Mouse (Mus musculus): Measurements from ENCODE around the gene Bin2. TPM values are rescaled to one million over a fixed set of nuclear protein-coding genes. Genes with fewer than 3 reads are reported as not detected.
A peak's percentile ranks its signal among the peaks of the same experiment; 100 is the strongest.

Gene Bin2
- polyA plus RNA-seq, 1 experiment from 2014 or later = 3.2 TPM

- no peaks in the 10 kb centered on the region for H3K36me3 ChIP-seq
- peaks cover 22% of the 10 kb centered on the region for H3K27me3 ChIP-seq (ENCODE audit: low read depth, poor library complexity, severe bottlenecking)
- 77% methylated on average over 6 of the region's 6 CpGs for WGBS
- no peak overlapping the region for H3K4me3 ChIP-seq
- no peaks in the 10 kb centered on the region for H3K9me3 ChIP-seq (replicated peaks)
- H3K4me1 ChIP-seq = peaks cover 13% of the 10 kb centered on the region
- no peak for DNase-seq (ENCODE audit: low spot score)
- 0 out of 2 replicates have a peak overlapping the region, but pooled peaks have one; percentile 17 for H3K27ac ChIP-seq (replicated peaks)
Observed at GRCm38 (mm10) chr15:100699386-100699785, 30.0 kb upstream of the Bin2 start.

GRCm38 (mm10) chr15:100698078-100698477 is 28.7 kb upstream of the Bin2 start:
- no peak overlapping the region for H3K4me3 ChIP-seq
- DNase-seq (ENCODE audit: low spot score) = no peak
- H3K9me3 ChIP-seq (replicated peaks) = no peaks in the 10 kb centered on the region
- no peaks in the 10 kb centered on the region for H3K36me3 ChIP-seq
- no peak overlapping the region for H3K27ac ChIP-seq (replicated peaks)
- WGBS = 84% methylated on average over 10 of the region's 10 CpGs
- H3K27me3 ChIP-seq (ENCODE audit: low read depth, poor library complexity, severe bottlenecking) = peaks cover 9% of the 10 kb centered on the region
- H3K4me1 ChIP-seq = peaks cover 12% of the 10 kb centered on the region

GRCm38 (mm10) chr15:100694406-100694805 is 25.1 kb upstream of the Bin2 start:
- Histone ChIP-seq H3K27ac (replicated peaks) (no peak overlapping the region), H3K9me3 (replicated peaks) (peaks cover 14% of the 10 kb centered on the region), H3K36me3 (no peaks in the 10 kb centered on the region), H3K4me1 (peaks cover 14% of the 10 kb centered on the region), H3K4me3 (no peak overlapping the region), H3K27me3 (ENCODE audit: low read depth, poor library complexity, severe bottlenecking) (no peaks in the 10 kb centered on the region)
- no peak for DNase-seq (ENCODE audit: low spot score)
- 89% methylated on average over 9 of the region's 9 CpGs for WGBS

- Histone ChIP-seq H3K4me1 (peaks cover 15% of the 10 kb centered on the region), H3K27ac (replicated peaks) (no peak overlapping the region), H3K36me3 (no peaks in the 10 kb centered on the region), H3K4me3 (no peak overlapping the region), H3K9me3 (replicated peaks) (peaks cover 14% of the 10 kb centered on the region), H3K27me3 (ENCODE audit: low read depth, poor library complexity, severe bottlenecking) (no peaks in the 10 kb centered on the region)
- no peak for DNase-seq (ENCODE audit: low spot score)
- 80% methylated on average over 3 of the region's 3 CpGs for WGBS
Observed at GRCm38 (mm10) chr15:100691990-100692389, 22.6 kb upstream of the Bin2 start.

GRCm38 (mm10) chr15:100687430-100687971 is 18.1 kb upstream of the Bin2 start, which contains the start of gene Cela1:
Cela1 (minus strand) TSS chr15:100687921.
- WGBS = 87% methylated on average over 8 of the region's 8 CpGs
- Histone ChIP-seq H3K4me3 (no peak within 1 kb of the TSS), H3K36me3 (no peaks in the 10 kb centered on the region), H3K4me1 (peaks cover 10% of the 10 kb centered on the region; the same call in 1 of the 2 replicates), H3K27me3 (ENCODE audit: low read depth, poor library complexity, severe bottlenecking) (peaks cover 22% of the 10 kb centered on the region), H3K27ac (replicated peaks) (0 out of 2 replicates have a peak within 1 kb of the TSS, but pooled peaks have one; percentile 6), H3K9me3 (replicated peaks) (peaks cover 14% of the 10 kb centered on the region)
- no peak for DNase-seq (ENCODE audit: low spot score)

- H3K27ac ChIP-seq (replicated peaks) = 0 out of 2 replicates have a peak overlapping the region, but pooled peaks have one; percentile 6
- H3K27me3 ChIP-seq (ENCODE audit: low read depth, poor library complexity, severe bottlenecking) = peaks cover 22% of the 10 kb centered on the region
- no peaks in the 10 kb centered on the region for H3K36me3 ChIP-seq
- DNase-seq (ENCODE audit: low spot score) = no peak
- peaks cover 14% of the 10 kb centered on the region for H3K9me3 ChIP-seq (replicated peaks)
- H3K4me1 ChIP-seq = peaks cover 11% of the 10 kb centered on the region
- WGBS = 69% methylated on average over 12 of the region's 12 CpGs
- no peak overlapping the region for H3K4me3 ChIP-seq
Observed at GRCm38 (mm10) chr15:100686989-100687388, 17.6 kb upstream of the Bin2 start.

- DNase-seq (ENCODE audit: low spot score) = no peak
- 85% methylated on average over 6 of the region's 6 CpGs for WGBS
Observed at GRCm38 (mm10) chr15:100686434-100686833, 17.1 kb upstream of the Bin2 start.

GRCm38 (mm10) chr15:100685849-100686248 is 16.5 kb upstream of the Bin2 start:
- WGBS = 92% methylated on average over 8 of the region's 8 CpGs
- Histone ChIP-seq H3K27ac (replicated peaks) (no peak overlapping the region), H3K36me3 (no peaks in the 10 kb centered on the region), H3K27me3 (ENCODE audit: low read depth, poor library complexity, severe bottlenecking) (peaks cover 22% of the 10 kb centered on the region), H3K4me1 (peaks cover 20% of the 10 kb centered on the region), H3K9me3 (replicated peaks) (peaks cover 9% of the 10 kb centered on the region), H3K4me3 (no peak overlapping the region)
- DNase-seq (ENCODE audit: low spot score) = no peak

More at GRCm38 (mm10) chr15:100686434-100686833, 17.1 kb upstream of the Bin2 start:
- Histone ChIP-seq H3K9me3 (replicated peaks) (peaks cover 14% of the 10 kb centered on the region), H3K36me3 (no peaks in the 10 kb centered on the region), H3K27me3 (ENCODE audit: low read depth, poor library complexity, severe bottlenecking) (peaks cover 22% of the 10 kb centered on the region), H3K4me1 (peaks cover 16% of the 10 kb centered on the region), H3K4me3 (no peak overlapping the region), H3K27ac (replicated peaks) (no peak overlapping the region)

GRCm38 (mm10) chr15:100685255-100685654 is 15.9 kb upstream of the Bin2 start:
- H3K4me3 ChIP-seq = no peak overlapping the region
- H3K36me3 ChIP-seq = no peaks in the 10 kb centered on the region
- H3K27ac ChIP-seq (replicated peaks) = no peak overlapping the region
- no peak for DNase-seq (ENCODE audit: low spot score)
- H3K27me3 ChIP-seq (ENCODE audit: low read depth, poor library complexity, severe bottlenecking) = peaks cover 22% of the 10 kb centered on the region
- H3K9me3 ChIP-seq (replicated peaks) = peaks cover 3% of the 10 kb centered on the region
- 25% methylated on average over 13 of the region's 13 CpGs for WGBS
- H3K4me1 ChIP-seq = peaks cover 20% of the 10 kb centered on the region

GRCm38 (mm10) chr15:100684450-100684849 is 15.1 kb upstream of the Bin2 start:
- 77% methylated on average over 10 of the region's 10 CpGs for WGBS
- no peaks in the 10 kb centered on the region for H3K36me3 ChIP-seq
- DNase-seq (ENCODE audit: low spot score) = no peak
- no peak overlapping the region for H3K4me3 ChIP-seq
- no peaks in the 10 kb centered on the region for H3K9me3 ChIP-seq (replicated peaks)
- H3K4me1 ChIP-seq = peaks cover 20% of the 10 kb centered on the region
- peaks cover 22% of the 10 kb centered on the region for H3K27me3 ChIP-seq (ENCODE audit: low read depth, poor library complexity, severe bottlenecking)
- H3K27ac ChIP-seq (replicated peaks) = no peak overlapping the region

- 47% methylated on average over 2 of the region's 2 CpGs for WGBS
- no peak overlapping the region for H3K27ac ChIP-seq (replicated peaks)
- H3K27me3 ChIP-seq (ENCODE audit: low read depth, poor library complexity, severe bottlenecking) = peaks cover 22% of the 10 kb centered on the region
- no peaks in the 10 kb centered on the region for H3K9me3 ChIP-seq (replicated peaks)
- H3K4me3 ChIP-seq = no peak overlapping the region
- peaks cover 20% of the 10 kb centered on the region for H3K4me1 ChIP-seq
- no peaks in the 10 kb centered on the region for H3K36me3 ChIP-seq
- peak; percentile 75 for DNase-seq (ENCODE audit: low spot score)
Observed at GRCm38 (mm10) chr15:100683041-100683440, 13.7 kb upstream of the Bin2 start.

GRCm38 (mm10) chr15:100681770-100682169 is 12.4 kb upstream of the Bin2 start:
- Histone ChIP-seq H3K27me3 (ENCODE audit: low read depth, poor library complexity, severe bottlenecking) (peaks cover 22% of the 10 kb centered on the region), H3K36me3 (no peaks in the 10 kb centered on the region), H3K27ac (replicated peaks) (no peak overlapping the region), H3K4me3 (no peak overlapping the region), H3K4me1 (peaks cover 14% of the 10 kb centered on the region), H3K9me3 (replicated peaks) (no peaks in the 10 kb centered on the region)
- DNase-seq (ENCODE audit: low spot score) = peak; percentile 28
- 31% methylated on average over 7 of the region's 7 CpGs for WGBS

- WGBS = 65% methylated on average over 3 of the region's 3 CpGs
- H3K27ac ChIP-seq (replicated peaks) = no peak overlapping the region; the same call in 1 of the 2 replicates
- no peaks in the 10 kb centered on the region for H3K9me3 ChIP-seq (replicated peaks)
- H3K4me3 ChIP-seq = no peak overlapping the region
- peaks cover 13% of the 10 kb centered on the region for H3K4me1 ChIP-seq
- peaks cover 11% of the 10 kb centered on the region for H3K27me3 ChIP-seq (ENCODE audit: low read depth, poor library complexity, severe bottlenecking)
- H3K36me3 ChIP-seq = no peaks in the 10 kb centered on the region
- DNase-seq (ENCODE audit: low spot score) = no peak
Observed at GRCm38 (mm10) chr15:100680381-100680780, 11.0 kb upstream of the Bin2 start.

All from midbrain, embryonic 10.5 days (tissue).